Mouse (Mus musculus) erythroblast, embryonic 14.5 days (primary cell): ENCODE results near the gene Zfr2.

ENCODE experiments used
- GATA1 ChIP-seq: IDR thresholded peaks from 2 replicates; pipeline ENCODE4 v1.6.1; 2012; ENCODE audit warnings: low read length, inconsistent platforms, mixed read lengths
- TAL1 ChIP-seq: IDR thresholded peaks from 3 replicates; pipeline ENCODE4 v1.6.1; 2012; ENCODE audit warnings: low read length, inconsistent platforms, mixed read lengths

GRCm38 (mm10) chr10:81187161-81187560, 45.8 kb upstream of the Zfr2 start:
- no peak for TF ChIP-seq GATA1
- no peak for TF ChIP-seq TAL1
